Mouse (Mus musculus) T-helper 2 cell (primary cell): Measurements from ENCODE around the gene 0610010K14Rik.

ENCODE experiments used
- in situ Hi-C: fragments of 300-600 bp; cut with MboI, MseI; formaldehyde crosslinking; loops from one replicate; pipeline ENCODE4 v1.15.1; 2025; ENCODE audit warnings: high pct_unique_total_duplicates

The 0610010K14Rik gene

GRCm38 (mm10) chr11:70216103-70216502 is 21.6 kb downstream of the 0610010K14Rik start:
- in situ Hi-C loops = no loop called here

- in situ Hi-C loops = no loop called here
These were observed 22.4 kb downstream of the 0610010K14Rik start for GRCm38 (mm10) chr11:70215301-70215700.

GRCm38 (mm10) chr11:70214856-70215209 is 22.9 kb downstream of the 0610010K14Rik start:
- in situ Hi-C loops = no loop called here

GRCm38 (mm10) chr11:70214191-70214855 is 23.4 kb downstream of the 0610010K14Rik start:
- in situ Hi-C loops = no loop called here

GRCm38 (mm10) chr11:70213736-70214135 is 24.0 kb downstream of the 0610010K14Rik start:
- in situ Hi-C loops = no loop called here

- in situ Hi-C loops = no loop called here
These were observed 24.8 kb downstream of the 0610010K14Rik start for GRCm38 (mm10) chr11:70212896-70213295.

GRCm38 (mm10) chr11:70212423-70212822 is 25.3 kb downstream of the 0610010K14Rik start, which contains the start of gene Slc16a11:
TSS of gene Slc16a11 (plus strand) at chr11:70212752.
- in situ Hi-C loops = no loop called here

- in situ Hi-C loops = no loop called here
These were observed 25.7 kb downstream of the 0610010K14Rik start for GRCm38 (mm10) chr11:70211972-70212371.

- in situ Hi-C loops = no loop called here
These were observed 27.0 kb downstream of the 0610010K14Rik start for GRCm38 (mm10) chr11:70210681-70211080.

- in situ Hi-C loops = no loop called here
These were observed 28.8 kb downstream of the 0610010K14Rik start for GRCm38 (mm10) chr11:70208778-70209388.

GRCm38 (mm10) chr11:70207283-70207682 is 30.4 kb downstream of the 0610010K14Rik start:
- in situ Hi-C loops = no loop called here

- in situ Hi-C loops = no loop called here
These were observed 30.9 kb downstream of the 0610010K14Rik start for GRCm38 (mm10) chr11:70206801-70207200.

GRCm38 (mm10) chr11:70201691-70202090 is 36.0 kb downstream of the 0610010K14Rik start:
- in situ Hi-C loops = loop anchor here (5.0 kb wide), 1 partner anchor 144 kb away; no protein-coding TSS in a partner anchor

- in situ Hi-C loops = loop anchor here (5.0 kb wide), 1 partner anchor 143 kb away; no protein-coding TSS in a partner anchor
These were observed 37.6 kb downstream of the 0610010K14Rik start for GRCm38 (mm10) chr11:70200036-70200608.

GRCm38 (mm10) chr11:70199107-70199506 is 38.6 kb downstream of the 0610010K14Rik start:
- in situ Hi-C loops = no loop called here

GRCm38 (mm10) chr11:70198332-70198731 is 39.4 kb downstream of the 0610010K14Rik start:
- in situ Hi-C loops = no loop called here

- in situ Hi-C loops = no loop called here
These were observed 44.1 kb downstream of the 0610010K14Rik start for GRCm38 (mm10) chr11:70193354-70194285.

GRCm38 (mm10) chr11:70192157-70192556 is 45.6 kb downstream of the 0610010K14Rik start:
- in situ Hi-C loops = no loop called here

GRCm38 (mm10) chr11:70191188-70191587 is 46.5 kb downstream of the 0610010K14Rik start:
- in situ Hi-C loops = no loop called here

- in situ Hi-C loops = no loop called here
These were observed 48.2 kb downstream of the 0610010K14Rik start for GRCm38 (mm10) chr11:70189319-70190134.
